Mouse (Mus musculus) left cerebral cortex, postnatal 10 days (tissue): Measurements from ENCODE around the gene Fez2. TPM values are rescaled to one million over a fixed set of nuclear protein-coding genes. Genes with fewer than 3 reads are reported as not detected.
A peak's percentile ranks its signal among the peaks of the same experiment; 100 is the strongest.

Experiments used
- DNase-seq, 2 experiments: peaks; one replicate each; pipeline ENCODE4 v3.0.0; 2021 to 2022; ENCODE audit warnings: low spot score in 2 of 2, mixed read lengths in 1 of 2; ENCODE audit errors: extremely low spot score in 1 of 2
- intact Hi-C: fragments of 180-260 bp; cut with DNase I; formaldehyde crosslinking; loops from one replicate; pipeline ENCODE4 v1.15.1; 2025
- total RNA-seq, 2 experiments: library from RNA; stranded (reverse); gene quantifications; 2 replicates each; pipeline ENCODE4 v1.2.3; 2021

Gene Fez2
- 10 to 100 TPM; 39.6 to 43.9 TPM for total RNA-seq

- peak; percentile 84 to 94 for DNase-seq
- intact Hi-C loops, result no loop called here
Observed at GRCm38 (mm10) chr17:78417381-78418281, at the start of gene Fez2. Gene Fez2 (minus strand): TSS chr17:78418152.

GRCm38 (mm10) chr17:78465500-78465899 lies 47.5 kb upstream of the Fez2 start:
- intact Hi-C loops, result no loop called here
- no peak for DNase-seq

- DNase-seq, result no peak
- intact Hi-C loops, result no loop called here
Observed at GRCm38 (mm10) chr17:78465071-78465470, 47.1 kb upstream of the Fez2 start.

GRCm38 (mm10) chr17:78460140-78460539 lies 42.2 kb upstream of the Fez2 start:
- intact Hi-C loops, result no loop called here

GRCm38 (mm10) chr17:78455556-78455955 lies 37.6 kb upstream of the Fez2 start:
- intact Hi-C loops, result loop anchor here (5.0 kb wide), 1 partner anchor 258 kb away; no protein-coding TSS in a partner anchor
- DNase-seq, result no peak

More at GRCm38 (mm10) chr17:78460140-78460539, 42.2 kb upstream of the Fez2 start:
- no peak for DNase-seq

GRCm38 (mm10) chr17:78455114-78455513 lies 37.2 kb upstream of the Fez2 start:
- DNase-seq, result peak; percentile 49 to 72
- intact Hi-C loops, result loop anchor here (5.0 kb wide), 1 partner anchor 258 kb away; no protein-coding TSS in a partner anchor

- intact Hi-C loops, result no loop called here
Observed at GRCm38 (mm10) chr17:78454189-78454977, 36.4 kb upstream of the Fez2 start.

GRCm38 (mm10) chr17:78453529-78453928 lies 35.6 kb upstream of the Fez2 start:
- intact Hi-C loops, result no loop called here
- no peak for DNase-seq

More at GRCm38 (mm10) chr17:78454189-78454977, 36.4 kb upstream of the Fez2 start:
- DNase-seq, result peak; percentile 30 to 32

GRCm38 (mm10) chr17:78451886-78452285 lies 33.9 kb upstream of the Fez2 start:
- DNase-seq, result no peak
- intact Hi-C loops, result no loop called here

GRCm38 (mm10) chr17:78451332-78451793 lies 33.4 kb upstream of the Fez2 start:
- no peak for DNase-seq
- intact Hi-C loops, result no loop called here

GRCm38 (mm10) chr17:78449635-78450197 lies 31.8 kb upstream of the Fez2 start:
- intact Hi-C loops, result no loop called here

GRCm38 (mm10) chr17:78444826-78445225 lies 26.9 kb upstream of the Fez2 start:
- no peak for DNase-seq
- intact Hi-C loops, result no loop called here

More at GRCm38 (mm10) chr17:78449635-78450197, 31.8 kb upstream of the Fez2 start:
- no peak for DNase-seq

GRCm38 (mm10) chr17:78440771-78441170 lies 22.8 kb upstream of the Fez2 start:
- intact Hi-C loops, result no loop called here
- no peak for DNase-seq

GRCm38 (mm10) chr17:78437161-78437560 lies 19.2 kb upstream of the Fez2 start:
- intact Hi-C loops, result no loop called here
- no peak for DNase-seq

GRCm38 (mm10) chr17:78435661-78436060 lies 17.7 kb upstream of the Fez2 start:
- no peak for DNase-seq
- intact Hi-C loops, result no loop called here

- DNase-seq, result peak in 1 of 2 experiments; percentile 55
- intact Hi-C loops, result no loop called here
Observed at GRCm38 (mm10) chr17:78434746-78435145, 16.8 kb upstream of the Fez2 start.

GRCm38 (mm10) chr17:78430374-78430773 lies 12.4 kb upstream of the Fez2 start:
- intact Hi-C loops, result no loop called here
- no peak for DNase-seq

GRCm38 (mm10) chr17:78429051-78429450 lies 11.1 kb upstream of the Fez2 start:
- no peak for DNase-seq

GRCm38 (mm10) chr17:78425026-78425425 lies 7.1 kb upstream of the Fez2 start:
- DNase-seq, result no peak
- intact Hi-C loops, result no loop called here

More at GRCm38 (mm10) chr17:78429051-78429450, 11.1 kb upstream of the Fez2 start:
- intact Hi-C loops, result no loop called here
